Mouse (Mus musculus) left cerebral cortex, adult 11 months (tissue): ENCODE results near the gene Utp14b.

Experiments
- DNase-seq: peaks from one replicate; pipeline ENCODE4 v3.0.0; 2022; ENCODE audit warnings: low spot score

Gene Utp14b

GRCm38 (mm10) chr1:78657671-78658440, at the start of gene Utp14b, which contains the start of gene Acsl3:
Utp14b (plus strand) TSS chr1:78658038.
Acsl3 (plus strand) TSS chr1:78657825.
- DNase-seq = peak; percentile 96

- no peak for DNase-seq
These were observed 48.5 kb upstream of the Utp14b start for GRCm38 (mm10) chr1:78609134-78609907.

- no peak for DNase-seq
These were observed 46.8 kb upstream of the Utp14b start for GRCm38 (mm10) chr1:78611039-78611438.

- no peak for DNase-seq
These were observed 44.9 kb upstream of the Utp14b start for GRCm38 (mm10) chr1:78612959-78613358.

- DNase-seq = no peak
These were observed 33.5 kb upstream of the Utp14b start for GRCm38 (mm10) chr1:78624352-78624751.

GRCm38 (mm10) chr1:78634486-78634885, 23.4 kb upstream of the Utp14b start:
- DNase-seq = no peak

GRCm38 (mm10) chr1:78640871-78641270, 17.0 kb upstream of the Utp14b start:
- DNase-seq = no peak

GRCm38 (mm10) chr1:78641791-78642190, 16.0 kb upstream of the Utp14b start:
- DNase-seq = no peak

- DNase-seq = no peak
These were observed 15.6 kb upstream of the Utp14b start for GRCm38 (mm10) chr1:78642197-78642596.

- no peak for DNase-seq
These were observed 10.4 kb upstream of the Utp14b start for GRCm38 (mm10) chr1:78647317-78647885.

- no peak for DNase-seq
These were observed 8.4 kb upstream of the Utp14b start for GRCm38 (mm10) chr1:78649269-78650061.

GRCm38 (mm10) chr1:78656472-78656871, 1.4 kb upstream of the Utp14b start:
- no peak for DNase-seq

- no peak for DNase-seq
These were observed 713 bp upstream of the Utp14b start for GRCm38 (mm10) chr1:78657021-78657629.

- no peak for DNase-seq
These were observed 817 bp downstream of the Utp14b start for GRCm38 (mm10) chr1:78658441-78659269.

- no peak for DNase-seq
These were observed 1.5 kb downstream of the Utp14b start for GRCm38 (mm10) chr1:78659270-78659823.

GRCm38 (mm10) chr1:78664326-78664725, 6.5 kb downstream of the Utp14b start:
- DNase-seq = no peak

GRCm38 (mm10) chr1:78665954-78666499, 8.2 kb downstream of the Utp14b start:
- no peak for DNase-seq

GRCm38 (mm10) chr1:78666585-78666984, 8.7 kb downstream of the Utp14b start:
- no peak for DNase-seq

- no peak for DNase-seq
These were observed 24.5 kb downstream of the Utp14b start for GRCm38 (mm10) chr1:78682291-78682690.

GRCm38 (mm10) chr1:78684128-78684527, 26.3 kb downstream of the Utp14b start:
- DNase-seq = no peak
